Mouse (Mus musculus): ENCODE results near the gene Defb41. TPM values are rescaled to one million over a fixed set of nuclear protein-coding genes. Genes with fewer than 3 reads are reported as not detected.
"Not testable (repeated sequence)": the region's sequence is repeated elsewhere in the genome, so short reads cannot be mapped to it uniquely, and the experiment has no call there.

Defb41 gene
- polyA plus RNA-seq, 1 experiment from 2014 or later = not detected

GRCm38 (mm10) chr1:18245801-18246580 is 18.9 kb downstream of the Defb41 start:
- not testable (repeated sequence) for H3K9me3 ChIP-seq (ENCODE audit: control insufficient read depth, low read length); H3K36me3 ChIP-seq (ENCODE audit: control insufficient read depth, insufficient read depth, low read length); H3K27me3 ChIP-seq (replicated peaks; ENCODE audit: control insufficient read depth, insufficient read depth, low read length); H3K4me2 ChIP-seq (ENCODE audit: low read length); H3K9ac ChIP-seq (ENCODE audit: low read length); ATAC-seq (replicated peaks; ENCODE audit: low FRiP score, low TSS enrichment, low read depth); H3K4me1 ChIP-seq (replicated peaks; ENCODE audit: control insufficient read depth, insufficient read depth, low read length); DNase-seq (ENCODE audit: low spot score); H3K4me3 ChIP-seq (ENCODE audit: low read depth, low read length); H3K27ac ChIP-seq (ENCODE audit: low read depth)
- WGBS = 90% methylated on average over 9 of the region's 9 CpGs

- Histone ChIP-seq H3K4me2 (ENCODE audit: low read length) (no peak within 1 kb of the TSS), H3K36me3 (ENCODE audit: control insufficient read depth, insufficient read depth, low read length) (no peaks in the 10 kb centered on the region), H3K27me3 (replicated peaks; ENCODE audit: control insufficient read depth, insufficient read depth, low read length) (no peaks in the 10 kb centered on the region), H3K27ac (ENCODE audit: low read depth) (no peak within 1 kb of the TSS), H3K4me1 (replicated peaks; ENCODE audit: control insufficient read depth, insufficient read depth, low read length) (no peaks in the 10 kb centered on the region), H3K9me3 (ENCODE audit: control insufficient read depth, low read length) (no peaks in the 10 kb centered on the region), H3K9ac (ENCODE audit: low read length) (no peak within 1 kb of the TSS), H3K4me3 (ENCODE audit: low read depth, low read length) (no peak within 1 kb of the TSS)
- ATAC-seq (replicated peaks; ENCODE audit: low FRiP score, low TSS enrichment, low read depth) (no peak), DNase-seq (ENCODE audit: low spot score) (no peak)
- WGBS = 74% methylated on average over 1 of the region's 1 CpGs
These were observed 27.6 kb downstream of the Defb41 start, which contains the start of gene Defb18 for GRCm38 (mm10) chr1:18237343-18237742. TSS of gene Defb18 (minus strand) at chr1:18237443.

- Histone ChIP-seq H3K27ac (ENCODE audit: low read depth) (no peak overlapping the region), H3K4me2 (ENCODE audit: low read length) (no peak overlapping the region), H3K36me3 (ENCODE audit: control insufficient read depth, insufficient read depth, low read length) (no peaks in the 10 kb centered on the region), H3K4me3 (ENCODE audit: low read depth, low read length) (no peak overlapping the region), H3K27me3 (replicated peaks; ENCODE audit: control insufficient read depth, insufficient read depth, low read length) (no peaks in the 10 kb centered on the region), H3K9ac (ENCODE audit: low read length) (no peak overlapping the region), H3K9me3 (ENCODE audit: control insufficient read depth, low read length) (no peaks in the 10 kb centered on the region), H3K4me1 (replicated peaks; ENCODE audit: control insufficient read depth, insufficient read depth, low read length) (no peaks in the 10 kb centered on the region)
- WGBS = 8% methylated on average over 3 of the region's 3 CpGs
- no peak for DNase-seq (ENCODE audit: low spot score)
- ATAC-seq (replicated peaks; ENCODE audit: low FRiP score, low TSS enrichment, low read depth) = peak; percentile 62
These were observed 41.5 kb downstream of the Defb41 start for GRCm38 (mm10) chr1:18223385-18223945.

Other genes starting within 250 kb of the Defb41 start
- not detected in 2 replicates for gene Crisp4, start 119.2 kb downstream of the Defb41 start, polyA plus RNA-seq (2014; fragmentation: Nextera tagmentation; extraction: Ambion mirVana)
- gene Defb18, start 27.7 kb downstream of the Defb41 start, polyA plus RNA-seq (2014; fragmentation: Nextera tagmentation; extraction: Ambion mirVana) = not detected in 2 replicates

Data from intestine, embryonic 14.5 days (tissue).